Mouse (Mus musculus) midbrain, embryonic 10.5 days (tissue): ENCODE data around the gene Trpm3. TPM values are rescaled to one million over a fixed set of nuclear protein-coding genes. Genes with fewer than 3 reads are reported as not detected.
"Not testable (repeated sequence)": the region's sequence is repeated elsewhere in the genome, so short reads cannot be mapped to it uniquely, and the experiment has no call there.

Source experiments
- DNase-seq: peaks from one replicate; pipeline ENCODE4 v3.0.0-alpha.2; 2017; ENCODE audit warnings: low spot score
- H3K27ac ChIP-seq: fragments of 300-500 bp; sonication (generic); replicated peaks from 2 replicates; pipeline ENCODE4 v1.5.1; 2016; ENCODE audit warnings: mild to moderate bottlenecking
- H3K27me3 ChIP-seq: fragments of 300-500 bp; sonication (generic); 2 replicates; pipeline ENCODE4 v1.6.1; 2016; ENCODE audit warnings: low read depth, mild to moderate bottlenecking; ENCODE audit not compliant: poor library complexity, severe bottlenecking
- H3K36me3 ChIP-seq: fragments of 300-500 bp; sonication (generic); 2 replicates; pipeline ENCODE4 v1.6.1; 2016; ENCODE audit warnings: mild to moderate bottlenecking, moderate library complexity
- H3K4me1 ChIP-seq: fragments of 300-500 bp; sonication (generic); 2 replicates; pipeline ENCODE4 v1.6.1; 2016
- H3K4me3 ChIP-seq: fragments of 300-500 bp; sonication (generic); 2 replicates; pipeline ENCODE4 v1.5.1; 2016; ENCODE audit warnings: mild to moderate bottlenecking, moderate library complexity
- H3K9me3 ChIP-seq: fragments of 300-500 bp; sonication (generic); replicated peaks from 2 replicates; pipeline ENCODE4 v1.6.1; 2016; ENCODE audit warnings: mild to moderate bottlenecking
- WGBS: fragments of 180-500 bp; shearing (Covaris S2); methylation state at CpG from one replicate; pipeline ENCODE4 v1.1.7; 2016; 5-methylcytosine and 5-hydroxymethylcytosine counted together
- polyA plus RNA-seq: library from polyadenylated mRNA; unstranded; fragments of >200 nt; fragmentation: Nextera tagmentation; extraction: Ambion mirVana; gene quantifications from 2 replicates; pipeline ENCODE4 v1.2.1, GENCODE M21; 2016

Trpm3 gene
- polyA plus RNA-seq, 1 experiment from 2014 or later = 4.4 TPM

- Histone ChIP-seq H3K4me3 (no peak overlapping the region), H3K27me3 (peaks cover 86% of the 10 kb centered on the region), H3K9me3 (no peaks in the 10 kb centered on the region), H3K27ac (peak overlapping the region; percentile 19; the same call in 1 of the 2 replicates), H3K4me1 (peaks cover 32% of the 10 kb centered on the region), H3K36me3 (no peaks in the 10 kb centered on the region)
- 28% methylated on average over 9 of the region's 9 CpGs for WGBS
- peak; percentile 57 for DNase-seq
Measured at GRCm38 (mm10) chr19:22823491-22823981, 684.7 kb downstream of the Trpm3 start.

- Histone ChIP-seq H3K27me3 (peaks cover 68% of the 10 kb centered on the region), H3K36me3 (no peaks in the 10 kb centered on the region), H3K27ac (no peak overlapping the region), H3K4me1 (peaks cover 28% of the 10 kb centered on the region), H3K9me3 (no peaks in the 10 kb centered on the region), H3K4me3 (no peak overlapping the region)
- 47% methylated on average over 1 of the region's 1 CpGs for WGBS
- DNase-seq = no peak
Measured at GRCm38 (mm10) chr19:22825812-22826211, 687.0 kb downstream of the Trpm3 start.

- no peak overlapping the region for H3K4me3 ChIP-seq
- no peak overlapping the region for H3K27ac ChIP-seq
- no peaks in the 10 kb centered on the region for H3K36me3 ChIP-seq
- H3K4me1 ChIP-seq = peaks cover 19% of the 10 kb centered on the region
- H3K27me3 ChIP-seq = peaks cover 46% of the 10 kb centered on the region
- no peaks in the 10 kb centered on the region for H3K9me3 ChIP-seq
- 85% methylated on average over 2 of the region's 2 CpGs for WGBS
- DNase-seq = no peak
Measured at GRCm38 (mm10) chr19:22828198-22828742, 689.4 kb downstream of the Trpm3 start.

GRCm38 (mm10) chr19:22841081-22842040 is 702.5 kb downstream of the Trpm3 start:
- Histone ChIP-seq H3K4me3 (no peak overlapping the region), H3K9me3 (no peaks in the 10 kb centered on the region), H3K27ac (no peak overlapping the region; the same call in 1 of the 2 replicates), H3K4me1 (peaks cover 14% of the 10 kb centered on the region), H3K27me3 (peaks cover 44% of the 10 kb centered on the region), H3K36me3 (no peaks in the 10 kb centered on the region)
- DNase-seq = no peak
- WGBS = 38% methylated on average over 6 of the region's 6 CpGs

- no peak for DNase-seq
- H3K36me3 ChIP-seq = no peaks in the 10 kb centered on the region
- no peaks in the 10 kb centered on the region for H3K9me3 ChIP-seq
- H3K4me1 ChIP-seq = peaks cover 23% of the 10 kb centered on the region
- 90% methylated on average over 2 of the region's 2 CpGs for WGBS
- H3K4me3 ChIP-seq = no peak overlapping the region
- no peak overlapping the region for H3K27ac ChIP-seq
- peaks cover 54% of the 10 kb centered on the region for H3K27me3 ChIP-seq
Measured at GRCm38 (mm10) chr19:22842697-22843096, 703.9 kb downstream of the Trpm3 start.

- no peaks in the 10 kb centered on the region for H3K36me3 ChIP-seq
- H3K27ac ChIP-seq = no peak overlapping the region
- peaks cover 41% of the 10 kb centered on the region for H3K4me1 ChIP-seq
- H3K27me3 ChIP-seq = peaks cover 51% of the 10 kb centered on the region
- WGBS = 47% methylated on average over 12 of the region's 12 CpGs
- H3K9me3 ChIP-seq = no peaks in the 10 kb centered on the region
- no peak overlapping the region for H3K4me3 ChIP-seq
- DNase-seq = peak; percentile 36
Measured at GRCm38 (mm10) chr19:22847696-22848095, 708.9 kb downstream of the Trpm3 start.

GRCm38 (mm10) chr19:22848251-22848650 is 709.4 kb downstream of the Trpm3 start:
- no peaks in the 10 kb centered on the region for H3K9me3 ChIP-seq
- 61% methylated on average over 1 of the region's 1 CpGs for WGBS
- peaks cover 45% of the 10 kb centered on the region for H3K27me3 ChIP-seq

GRCm38 (mm10) chr19:22848783-22849576 is 710.1 kb downstream of the Trpm3 start:
- no peak for DNase-seq
- H3K27ac ChIP-seq = no peak overlapping the region
- WGBS = 94% methylated on average over 7 of the region's 7 CpGs

More at GRCm38 (mm10) chr19:22848251-22848650, 709.4 kb downstream of the Trpm3 start:
- no peak overlapping the region for H3K27ac ChIP-seq
- no peaks in the 10 kb centered on the region for H3K36me3 ChIP-seq
- no peak for DNase-seq
- peaks cover 41% of the 10 kb centered on the region for H3K4me1 ChIP-seq
- no peak overlapping the region for H3K4me3 ChIP-seq

GRCm38 (mm10) chr19:22851423-22851822 is 712.6 kb downstream of the Trpm3 start:
- H3K27ac ChIP-seq = not testable (repeated sequence)

More at GRCm38 (mm10) chr19:22848783-22849576, 710.1 kb downstream of the Trpm3 start:
- H3K36me3 ChIP-seq = no peaks in the 10 kb centered on the region
- peaks cover 38% of the 10 kb centered on the region for H3K27me3 ChIP-seq
- peaks cover 41% of the 10 kb centered on the region for H3K4me1 ChIP-seq
- H3K9me3 ChIP-seq = no peaks in the 10 kb centered on the region
- no peak overlapping the region for H3K4me3 ChIP-seq

GRCm38 (mm10) chr19:22859644-22860043 is 720.8 kb downstream of the Trpm3 start:
- DNase-seq = no peak
- no peaks in the 10 kb centered on the region for H3K27me3 ChIP-seq
- no peaks in the 10 kb centered on the region for H3K4me1 ChIP-seq
- no peak overlapping the region for H3K27ac ChIP-seq
- no peaks in the 10 kb centered on the region for H3K9me3 ChIP-seq
- 94% methylated on average over 4 of the region's 4 CpGs for WGBS
- H3K36me3 ChIP-seq = no peaks in the 10 kb centered on the region
- no peak overlapping the region for H3K4me3 ChIP-seq

More at GRCm38 (mm10) chr19:22851423-22851822, 712.6 kb downstream of the Trpm3 start:
- Histone ChIP-seq H3K27me3 (peaks cover 16% of the 10 kb centered on the region), H3K4me1 (peaks cover 41% of the 10 kb centered on the region)
- 53% methylated on average over 5 of the region's 5 CpGs for WGBS
- H3K9me3 ChIP-seq, H3K4me3 ChIP-seq, H3K36me3 ChIP-seq: not testable (repeated sequence)
- DNase-seq = peak; percentile 14

GRCm38 (mm10) chr19:22867456-22867855 is 728.6 kb downstream of the Trpm3 start:
- Histone ChIP-seq H3K9me3 (no peaks in the 10 kb centered on the region), H3K27me3 (no peaks in the 10 kb centered on the region), H3K4me3 (no peak overlapping the region), H3K27ac (no peak overlapping the region), H3K4me1 (peaks cover under 1% of the 10 kb centered on the region; the same call in 1 of the 2 replicates), H3K36me3 (no peaks in the 10 kb centered on the region)
- DNase-seq = no peak
- 84% methylated on average over 5 of the region's 5 CpGs for WGBS

GRCm38 (mm10) chr19:22869853-22870252 is 731.0 kb downstream of the Trpm3 start:
- Histone ChIP-seq H3K4me1 (peaks cover 6% of the 10 kb centered on the region; the same call in 1 of the 2 replicates), H3K9me3 (no peaks in the 10 kb centered on the region), H3K36me3 (no peaks in the 10 kb centered on the region), H3K27ac (no peak overlapping the region), H3K4me3 (no peak overlapping the region), H3K27me3 (no peaks in the 10 kb centered on the region)
- DNase-seq = no peak
- 89% methylated on average over 2 of the region's 2 CpGs for WGBS
